Mouse (Mus musculus): ENCODE data around the gene Kctd13.
A peak's percentile ranks its signal among the peaks of the same experiment; 100 is the strongest.
"Not testable (repeated sequence)": the region's sequence is repeated elsewhere in the genome, so short reads cannot be mapped to it uniquely, and the experiment has no call there.

The Kctd13 gene

GRCm38 (mm10) chr7:126928384-126929037 lies at the start of gene Kctd13:
Kctd13 (plus strand) TSS chr7:126928879.
- DNase-seq (ENCODE audit: extremely low read depth, insufficient read length, low spot score): peak; percentile 95

- DNase-seq (ENCODE audit: extremely low read depth, insufficient read length, low spot score): no peak
Observed at GRCm38 (mm10) chr7:126881040-126881439, 47.6 kb upstream of the Kctd13 start.

GRCm38 (mm10) chr7:126883731-126884181 lies 44.9 kb upstream of the Kctd13 start:
- DNase-seq (ENCODE audit: extremely low read depth, insufficient read length, low spot score): no peak

GRCm38 (mm10) chr7:126884286-126885164 lies 44.2 kb upstream of the Kctd13 start, which contains the start of gene Taok2:
Taok2 (minus strand) TSS chr7:126884703.
- DNase-seq (ENCODE audit: extremely low read depth, insufficient read length, low spot score): peak; percentile 98

GRCm38 (mm10) chr7:126887281-126887680 lies 41.4 kb upstream of the Kctd13 start:
- no peak for DNase-seq (ENCODE audit: extremely low read depth, insufficient read length, low spot score)

- DNase-seq (ENCODE audit: extremely low read depth, insufficient read length, low spot score): no peak
Observed at GRCm38 (mm10) chr7:126888852-126889251, 39.8 kb upstream of the Kctd13 start.

- DNase-seq (ENCODE audit: extremely low read depth, insufficient read length, low spot score): no peak
Observed at GRCm38 (mm10) chr7:126896912-126897311, 31.8 kb upstream of the Kctd13 start.

GRCm38 (mm10) chr7:126897390-126898101 lies 31.1 kb upstream of the Kctd13 start:
- DNase-seq (ENCODE audit: extremely low read depth, insufficient read length, low spot score): no peak

GRCm38 (mm10) chr7:126898102-126898990 lies 30.3 kb upstream of the Kctd13 start:
- peak; percentile 93 for DNase-seq (ENCODE audit: extremely low read depth, insufficient read length, low spot score)

- DNase-seq (ENCODE audit: extremely low read depth, insufficient read length, low spot score): not testable (repeated sequence)
Observed at GRCm38 (mm10) chr7:126899781-126900180, 28.9 kb upstream of the Kctd13 start.

GRCm38 (mm10) chr7:126905590-126905989 lies 23.1 kb upstream of the Kctd13 start:
- DNase-seq (ENCODE audit: extremely low read depth, insufficient read length, low spot score): peak; percentile 34

- no peak for DNase-seq (ENCODE audit: extremely low read depth, insufficient read length, low spot score)
Observed at GRCm38 (mm10) chr7:126914844-126915243, 13.8 kb upstream of the Kctd13 start.

- DNase-seq (ENCODE audit: extremely low read depth, insufficient read length, low spot score): not testable (repeated sequence)
Observed at GRCm38 (mm10) chr7:126918356-126918755, 10.3 kb upstream of the Kctd13 start.

GRCm38 (mm10) chr7:126919973-126920372 lies 8.7 kb upstream of the Kctd13 start:
- no peak for DNase-seq (ENCODE audit: extremely low read depth, insufficient read length, low spot score)

GRCm38 (mm10) chr7:126921563-126921962 lies 7.1 kb upstream of the Kctd13 start:
- DNase-seq (ENCODE audit: extremely low read depth, insufficient read length, low spot score): no peak

GRCm38 (mm10) chr7:126922624-126923060 lies 6.0 kb upstream of the Kctd13 start, which contains the start of gene Tmem219:
Tmem219 (minus strand) TSS chr7:126922917.
- no peak for DNase-seq (ENCODE audit: extremely low read depth, insufficient read length, low spot score)

- no peak for DNase-seq (ENCODE audit: extremely low read depth, insufficient read length, low spot score)
Observed at GRCm38 (mm10) chr7:126923999-126924398, 4.7 kb upstream of the Kctd13 start.

GRCm38 (mm10) chr7:126926299-126926698 lies 2.4 kb upstream of the Kctd13 start:
- no peak for DNase-seq (ENCODE audit: extremely low read depth, insufficient read length, low spot score)

GRCm38 (mm10) chr7:126929046-126929445 lies 367 bp downstream of the Kctd13 start:
- no peak for DNase-seq (ENCODE audit: extremely low read depth, insufficient read length, low spot score)

GRCm38 (mm10) chr7:126932652-126933051 lies 4.0 kb downstream of the Kctd13 start:
- DNase-seq (ENCODE audit: extremely low read depth, insufficient read length, low spot score): no peak

Data from 3134 (cell line).